Mouse (Mus musculus) forebrain, embryonic 12.5 days (tissue): Measurements from ENCODE around the gene Pgc. TPM values are rescaled to one million over a fixed set of nuclear protein-coding genes. Genes with fewer than 3 reads are reported as not detected.

Source experiments
- ATAC-seq: fragments of 200-750 bp; cut with Nextera tagmentation; 2 replicates; pipeline ENCODE4 v1.8.0; 2017; ENCODE audit warnings: moderate TSS enrichment; ENCODE audit not compliant: low FRiP score
- H3K27ac ChIP-seq: fragments of 300-500 bp; sonication (generic); 2 replicates; pipeline ENCODE4 v1.5.1; 2016; ENCODE audit warnings: mild to moderate bottlenecking
- H3K27me3 ChIP-seq: fragments of 300-500 bp; sonication (generic); 2 replicates; pipeline ENCODE4 v1.6.1; 2016; ENCODE audit warnings: mild to moderate bottlenecking
- H3K36me3 ChIP-seq: fragments of 300-500 bp; sonication (generic); replicated peaks from 2 replicates; pipeline ENCODE4 v1.6.1; 2016; ENCODE audit warnings: mild to moderate bottlenecking
- H3K4me1 ChIP-seq: fragments of 300-500 bp; sonication (generic); 2 replicates; pipeline ENCODE4 v1.6.1; 2016
- H3K4me2 ChIP-seq: fragments of 300-500 bp; sonication (generic); 2 replicates; pipeline ENCODE4 v1.6.1; 2016; ENCODE audit warnings: mild to moderate bottlenecking, moderate library complexity
- H3K4me3 ChIP-seq: fragments of 300-500 bp; sonication (generic); replicated peaks from 2 replicates; pipeline ENCODE4 v1.5.1; 2016; ENCODE audit warnings: mild to moderate bottlenecking
- H3K9ac ChIP-seq: fragments of 300-500 bp; sonication (generic); 2 replicates; pipeline ENCODE4 v1.6.1; 2016; ENCODE audit warnings: mild to moderate bottlenecking
- H3K9me3 ChIP-seq: fragments of 300-500 bp; sonication (generic); 2 replicates; pipeline ENCODE4 v1.6.1; 2016
- WGBS: fragments of 180-500 bp; shearing (Covaris S2); methylation state at CpG from one replicate; pipeline ENCODE4 v1.1.7; 2016; 5-methylcytosine and 5-hydroxymethylcytosine counted together
- polyA plus RNA-seq: library from polyadenylated mRNA; unstranded; fragments of >200 nt; fragmentation: Nextera tagmentation; extraction: Ambion mirVana; gene quantifications from 2 replicates; pipeline ENCODE4 v1.2.1, GENCODE M21; 2016

Pgc gene
- polyA plus RNA-seq, 1 experiment from 2014 or later = not detected

DNA sequence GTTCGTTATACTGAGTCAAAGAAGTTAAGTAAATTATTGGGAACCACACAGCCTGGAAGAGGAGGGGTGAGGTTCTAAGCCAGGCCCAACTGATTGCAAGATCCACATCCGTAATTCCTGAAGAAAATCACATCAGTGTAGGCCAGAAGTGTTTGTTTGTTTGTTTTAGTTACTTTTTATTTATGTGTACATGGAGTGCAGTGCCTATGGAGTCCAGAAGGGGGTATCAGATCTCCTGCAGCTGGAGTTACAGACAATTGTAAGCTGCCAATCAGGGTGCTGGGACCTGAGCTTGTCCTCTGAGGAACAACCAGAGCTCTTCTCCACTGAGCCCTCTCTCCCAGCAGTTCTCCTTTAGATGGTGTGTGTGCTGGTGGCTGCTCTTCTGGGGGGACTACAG, 13.5 kb downstream of the Pgc start:
- H3K27me3 ChIP-seq = peaks cover 53% of the 10 kb centered on the region
- H3K9ac ChIP-seq = no peak overlapping the region
- H3K9me3 ChIP-seq = 0 out of 2 replicates have a peak, but pooled peaks cover 10% of the 10 kb centered on the region
- WGBS = 66% methylated on average over 2 of the region's 2 CpGs
- H3K4me2 ChIP-seq = no peak overlapping the region
- H3K27ac ChIP-seq = no peak overlapping the region
- H3K36me3 ChIP-seq = no peaks in the 10 kb centered on the region
- H3K4me1 ChIP-seq = peaks cover 25% of the 10 kb centered on the region
- no peak overlapping the region for H3K4me3 ChIP-seq
- no peak for ATAC-seq

DNA sequence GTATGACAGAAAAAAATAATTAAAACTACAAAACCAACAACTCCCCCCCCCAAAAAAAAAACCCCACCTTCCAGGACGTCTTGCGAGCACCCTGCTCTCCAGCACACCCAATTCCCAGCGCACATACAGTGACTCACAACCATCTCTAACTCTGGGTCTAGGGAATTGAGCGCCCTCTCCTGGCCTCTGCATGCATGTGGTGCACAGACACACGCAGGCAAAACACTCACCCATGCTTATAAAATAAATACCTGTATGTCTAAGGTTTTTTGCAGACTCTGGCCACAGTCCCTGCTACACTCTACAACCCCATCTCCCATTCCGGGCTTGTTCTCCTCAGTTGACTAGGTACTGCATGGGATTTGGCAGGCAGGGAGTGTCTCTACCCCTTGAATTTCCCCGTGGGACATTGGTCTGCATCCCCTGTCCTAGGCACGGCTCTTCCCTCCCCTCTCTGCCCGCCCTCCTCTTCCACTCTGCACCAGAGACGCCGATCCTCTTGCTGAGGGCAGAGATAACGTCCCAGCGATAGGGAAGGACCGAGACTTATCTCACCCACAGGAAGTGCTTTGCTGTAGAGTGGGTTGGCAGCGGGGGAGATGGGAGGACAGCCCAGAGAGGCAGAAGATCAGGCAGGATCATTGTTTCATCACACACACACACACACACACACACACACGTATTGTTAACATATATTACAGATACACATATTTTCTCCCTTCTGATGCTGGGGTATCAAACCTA, 16.5 kb downstream of the Pgc start:
- no peak for ATAC-seq
- H3K4me2 ChIP-seq = no peak overlapping the region
- H3K9ac ChIP-seq = no peak overlapping the region
- no peak overlapping the region for H3K27ac ChIP-seq
- H3K4me3 ChIP-seq = no peak overlapping the region
- H3K36me3 ChIP-seq = no peaks in the 10 kb centered on the region
- H3K4me1 ChIP-seq = peaks cover 15% of the 10 kb centered on the region
- H3K9me3 ChIP-seq = 0 out of 2 replicates have a peak, but pooled peaks cover 10% of the 10 kb centered on the region
- peaks cover 35% of the 10 kb centered on the region for H3K27me3 ChIP-seq
- WGBS = 43% methylated on average over 16 of the region's 16 CpGs

DNA sequence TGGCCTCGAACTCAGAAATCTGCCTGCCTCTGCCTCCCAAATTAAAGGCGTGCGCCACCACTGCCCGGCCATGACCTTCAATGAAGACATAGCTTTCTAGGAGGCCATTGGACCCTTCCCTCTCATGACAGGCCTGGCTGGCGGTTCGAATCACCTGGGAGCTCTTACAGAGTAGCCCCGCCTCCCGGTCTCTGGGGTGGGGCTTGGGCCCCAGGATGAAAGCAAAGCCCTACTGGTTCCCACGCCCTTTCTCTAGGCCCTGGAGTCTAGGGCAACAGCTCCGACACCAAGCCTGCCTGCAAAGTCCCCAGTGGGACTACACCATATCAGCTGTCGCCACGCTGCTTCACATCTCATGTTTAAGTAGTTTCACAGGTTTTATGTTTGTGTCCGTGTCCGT, 17.4 kb downstream of the Pgc start:
- no peak overlapping the region for H3K4me3 ChIP-seq
- WGBS = 94% methylated on average over 14 of the region's 14 CpGs
- H3K27me3 ChIP-seq = peaks cover 26% of the 10 kb centered on the region
- no peak overlapping the region for H3K9ac ChIP-seq
- H3K4me2 ChIP-seq = no peak overlapping the region
- H3K4me1 ChIP-seq = peaks cover 7% of the 10 kb centered on the region
- 0 out of 2 replicates have a peak, but pooled peaks cover 10% of the 10 kb centered on the region for H3K9me3 ChIP-seq
- H3K36me3 ChIP-seq = no peaks in the 10 kb centered on the region
- no peak overlapping the region for H3K27ac ChIP-seq
- ATAC-seq = no peak

DNA sequence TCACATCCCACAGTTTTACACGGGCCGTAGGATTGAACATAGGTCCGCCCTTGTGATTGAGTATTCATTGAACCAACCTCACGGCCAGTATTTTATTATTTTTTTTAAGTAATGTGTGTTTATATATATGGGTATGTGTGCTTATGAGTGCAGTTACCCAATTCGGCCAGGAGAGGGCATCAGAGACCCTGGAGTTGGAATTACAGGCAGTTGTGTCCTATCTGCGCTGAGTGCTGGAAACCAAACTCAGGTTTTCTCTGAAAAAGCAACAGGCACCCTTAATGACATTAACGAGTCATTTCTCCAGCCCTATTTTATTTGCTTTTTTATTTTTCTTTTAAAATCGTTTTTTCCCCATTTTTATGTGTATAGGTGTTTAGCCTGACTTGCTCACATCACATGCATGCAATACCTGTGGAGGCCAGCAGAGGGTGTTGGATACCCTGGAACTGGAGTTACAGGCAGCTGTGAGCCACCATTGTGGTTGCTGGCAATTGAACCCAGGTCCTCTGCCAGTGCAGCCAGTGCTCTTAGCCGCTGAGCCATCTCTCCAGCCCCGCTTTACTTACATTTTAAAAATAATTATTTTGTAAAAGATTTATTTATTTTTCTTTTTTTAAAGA, 18.2 kb downstream of the Pgc start:
- Histone ChIP-seq H3K36me3 (no peaks in the 10 kb centered on the region), H3K4me2 (no peak overlapping the region), H3K27me3 (peaks cover 18% of the 10 kb centered on the region), H3K9me3 (0 out of 2 replicates have a peak, but pooled peaks cover 10% of the 10 kb centered on the region), H3K4me3 (no peak overlapping the region), H3K9ac (no peak overlapping the region), H3K27ac (no peak overlapping the region), H3K4me1 (no peaks in the 10 kb centered on the region; the same call in 1 of the 2 replicates)
- no peak for ATAC-seq
- WGBS = 88% methylated on average over 10 of the region's 10 CpGs

DNA sequence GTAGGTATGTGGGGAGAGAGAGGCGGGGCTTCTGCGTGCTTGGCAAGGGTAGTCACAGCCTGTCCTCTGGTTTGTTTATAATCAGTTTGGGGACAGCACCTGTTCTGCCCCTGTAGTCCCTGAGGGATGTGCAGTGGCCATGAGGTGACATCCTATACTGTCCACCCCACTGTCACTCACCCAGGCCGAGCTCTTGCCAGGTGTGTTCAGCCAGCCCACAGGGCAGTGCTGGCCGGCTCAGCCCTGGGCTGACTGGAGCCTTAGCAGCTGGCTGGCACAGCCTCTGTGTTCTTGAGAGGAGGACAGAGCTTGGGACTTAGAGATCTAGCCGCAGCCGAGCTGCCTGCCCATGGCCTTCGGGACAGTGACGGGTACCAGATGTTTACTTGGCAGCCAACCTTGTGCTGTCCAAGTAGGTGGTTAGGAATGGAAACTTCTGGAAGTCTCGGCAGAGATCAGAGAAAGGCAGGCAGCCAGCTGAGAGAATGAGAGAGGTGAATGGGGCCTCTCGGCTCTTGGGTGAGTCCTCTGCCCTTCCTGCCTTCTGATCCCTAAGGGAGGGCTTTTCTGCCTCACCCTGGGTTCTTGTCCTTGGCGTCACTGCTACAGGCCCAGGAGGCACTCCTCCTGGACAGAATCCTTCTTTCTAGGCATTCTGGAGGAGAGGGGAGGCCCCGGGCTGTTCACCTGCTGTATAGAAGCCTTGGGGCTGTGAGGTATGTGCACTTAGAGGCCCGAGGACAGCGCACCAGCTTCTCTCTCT, 22.3 kb downstream of the Pgc start:
- no peak overlapping the region for H3K27ac ChIP-seq
- H3K27me3 ChIP-seq = no peaks in the 10 kb centered on the region
- H3K4me3 ChIP-seq = no peak overlapping the region
- ATAC-seq = no peak
- no peak overlapping the region for H3K4me2 ChIP-seq
- H3K9me3 ChIP-seq = 0 out of 2 replicates have a peak, but pooled peaks cover 9% of the 10 kb centered on the region
- H3K36me3 ChIP-seq = no peaks in the 10 kb centered on the region
- no peak overlapping the region for H3K9ac ChIP-seq
- 71% methylated on average over 14 of the region's 14 CpGs for WGBS
- H3K4me1 ChIP-seq = no peaks in the 10 kb centered on the region

DNA sequence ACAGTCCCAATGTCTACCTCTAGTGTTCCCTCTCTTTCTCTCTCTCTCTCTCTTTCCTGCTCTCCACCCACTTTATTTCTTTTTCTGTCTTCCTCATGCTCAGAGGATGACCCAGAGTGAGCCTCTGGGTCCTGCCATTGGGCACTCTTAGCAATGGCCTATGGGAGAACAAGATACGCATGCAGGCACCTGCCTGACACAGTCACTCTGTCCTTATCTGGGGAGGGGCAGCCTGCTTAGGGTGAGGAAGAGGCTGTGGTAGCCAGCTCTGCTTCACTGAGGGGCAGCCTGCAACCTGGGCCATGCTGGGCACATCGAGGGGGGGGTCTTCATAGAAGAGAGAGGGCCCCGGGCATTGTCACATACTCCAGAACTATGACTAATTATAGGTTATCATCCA, 23.0 kb downstream of the Pgc start:
- Histone ChIP-seq H3K4me2 (no peak overlapping the region), H3K4me3 (no peak overlapping the region), H3K4me1 (no peaks in the 10 kb centered on the region), H3K9me3 (0 out of 2 replicates have a peak, but pooled peaks cover 4% of the 10 kb centered on the region), H3K27me3 (no peaks in the 10 kb centered on the region), H3K9ac (no peak overlapping the region), H3K36me3 (no peaks in the 10 kb centered on the region), H3K27ac (no peak overlapping the region)
- WGBS = 90% methylated on average over 3 of the region's 3 CpGs
- ATAC-seq = no peak

DNA sequence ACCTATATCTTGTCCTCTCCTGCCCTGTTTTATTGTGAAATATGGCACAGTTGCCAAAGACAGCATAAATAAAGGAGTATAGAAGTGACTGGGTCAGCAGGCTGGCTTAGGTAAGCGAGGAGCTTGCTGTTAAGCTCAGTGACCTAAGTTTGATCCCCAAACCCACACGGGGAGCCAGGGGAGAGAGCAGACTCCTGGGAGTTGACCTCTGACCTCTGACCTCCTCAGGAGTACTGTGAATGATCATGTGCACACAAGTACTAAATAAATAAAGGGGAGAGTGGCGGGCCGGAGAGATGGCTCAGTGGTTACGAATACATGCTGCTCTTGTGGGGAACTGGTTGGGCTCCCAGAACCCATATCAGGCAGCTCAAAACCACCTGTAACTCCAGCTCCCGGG, 23.5 kb downstream of the Pgc start:
- 65% methylated on average over 6 of the region's 6 CpGs for WGBS
- Histone ChIP-seq H3K27ac (no peak overlapping the region), H3K9me3 (no peaks in the 10 kb centered on the region), H3K4me3 (no peak overlapping the region), H3K4me2 (no peak overlapping the region), H3K27me3 (no peaks in the 10 kb centered on the region), H3K36me3 (no peaks in the 10 kb centered on the region), H3K4me1 (no peaks in the 10 kb centered on the region), H3K9ac (no peak overlapping the region)
- ATAC-seq = no peak

DNA sequence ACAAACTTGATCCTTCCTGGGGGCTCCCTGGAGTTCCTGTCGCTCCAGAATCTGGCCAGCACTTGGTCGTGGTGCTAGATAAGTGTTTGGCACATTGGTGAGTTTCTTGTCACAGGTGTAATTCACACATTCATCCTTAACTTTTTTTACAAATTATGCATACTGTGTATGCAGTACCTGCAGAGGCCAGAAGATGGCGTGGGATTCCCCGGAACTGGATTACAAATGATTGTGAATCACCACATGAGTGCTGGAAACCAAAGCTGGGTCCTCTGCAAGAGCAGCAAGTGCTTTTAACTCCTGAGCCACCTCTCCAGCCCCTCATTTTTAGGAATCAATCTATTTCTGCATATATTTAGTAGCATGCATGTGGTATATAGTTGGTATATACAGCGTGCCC, 25.2 kb downstream of the Pgc start:
- H3K27me3 ChIP-seq = no peaks in the 10 kb centered on the region
- no peak overlapping the region for H3K4me2 ChIP-seq
- no peaks in the 10 kb centered on the region for H3K4me1 ChIP-seq
- H3K36me3 ChIP-seq = no peaks in the 10 kb centered on the region
- H3K9me3 ChIP-seq = no peaks in the 10 kb centered on the region
- no peak overlapping the region for H3K27ac ChIP-seq
- 67% methylated on average over 5 of the region's 5 CpGs for WGBS
- ATAC-seq = no peak
- no peak overlapping the region for H3K9ac ChIP-seq
- H3K4me3 ChIP-seq = no peak overlapping the region

DNA sequence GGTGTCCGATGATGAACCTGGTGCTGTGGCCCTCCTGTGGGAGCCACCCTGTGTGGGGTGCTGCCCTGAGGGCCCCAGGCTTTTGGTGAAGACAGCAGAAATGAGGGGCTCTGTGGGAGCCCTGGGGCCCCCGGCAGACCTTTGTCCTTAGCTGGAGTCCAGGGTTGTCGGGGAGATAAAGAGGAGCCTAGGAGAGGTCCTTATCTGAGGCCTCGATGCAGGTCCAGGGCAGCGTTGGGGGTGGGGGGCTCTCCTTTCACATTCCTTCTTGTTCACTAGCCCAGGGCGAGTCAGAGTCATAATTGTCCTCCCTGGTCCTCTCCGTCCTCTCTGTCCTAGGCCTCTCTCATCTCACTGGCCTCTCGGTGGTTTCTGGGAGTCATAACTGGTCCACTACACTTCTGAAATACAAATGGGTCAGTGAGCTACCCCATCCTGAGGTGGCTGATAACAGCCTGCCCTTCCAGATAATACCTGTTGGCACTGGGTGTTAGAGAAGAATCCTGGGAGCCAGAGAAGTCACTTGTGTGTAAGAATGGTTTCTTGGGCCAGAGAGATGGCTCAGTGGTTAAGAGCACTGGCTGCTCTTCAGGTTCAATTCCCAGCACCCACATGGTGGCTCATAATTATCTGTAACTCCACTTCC, 26.6 kb downstream of the Pgc start:
- no peak for ATAC-seq
- Histone ChIP-seq H3K36me3 (no peaks in the 10 kb centered on the region), H3K4me3 (no peak overlapping the region), H3K4me1 (no peaks in the 10 kb centered on the region), H3K4me2 (no peak overlapping the region), H3K9me3 (no peaks in the 10 kb centered on the region), H3K9ac (no peak overlapping the region), H3K27me3 (no peaks in the 10 kb centered on the region), H3K27ac (no peak overlapping the region)
- 83% methylated on average over 8 of the region's 8 CpGs for WGBS

DNA sequence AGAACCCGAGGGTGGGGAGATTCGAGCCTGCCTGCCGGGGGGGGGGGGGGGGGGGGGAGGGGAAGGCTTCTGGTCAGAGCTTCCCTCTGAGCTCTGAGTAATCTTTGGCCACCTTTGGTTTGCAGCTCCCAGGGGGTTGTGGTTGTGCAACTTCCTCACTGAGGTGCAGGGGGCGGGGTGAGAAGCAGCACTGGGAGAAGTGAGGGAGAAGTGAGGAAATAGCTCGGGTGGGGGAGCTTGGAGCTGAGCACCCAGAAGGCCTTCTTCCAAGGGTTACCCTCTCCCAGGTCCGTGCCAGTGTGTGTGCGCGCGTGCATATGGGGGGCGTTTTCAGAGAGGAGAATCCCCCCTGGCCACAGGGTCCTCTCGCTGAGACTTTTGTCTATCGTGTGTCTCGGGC, 27.6 kb downstream of the Pgc start:
- Histone ChIP-seq H3K27me3 (no peaks in the 10 kb centered on the region), H3K4me1 (no peaks in the 10 kb centered on the region), H3K4me3 (no peak overlapping the region), H3K36me3 (no peaks in the 10 kb centered on the region), H3K27ac (no peak overlapping the region), H3K9me3 (no peaks in the 10 kb centered on the region), H3K9ac (no peak overlapping the region), H3K4me2 (no peak overlapping the region)
- ATAC-seq = no peak
- whole genome bisulfite sequencing = 87% methylated on average over 11 of the region's 13 CpGs

DNA sequence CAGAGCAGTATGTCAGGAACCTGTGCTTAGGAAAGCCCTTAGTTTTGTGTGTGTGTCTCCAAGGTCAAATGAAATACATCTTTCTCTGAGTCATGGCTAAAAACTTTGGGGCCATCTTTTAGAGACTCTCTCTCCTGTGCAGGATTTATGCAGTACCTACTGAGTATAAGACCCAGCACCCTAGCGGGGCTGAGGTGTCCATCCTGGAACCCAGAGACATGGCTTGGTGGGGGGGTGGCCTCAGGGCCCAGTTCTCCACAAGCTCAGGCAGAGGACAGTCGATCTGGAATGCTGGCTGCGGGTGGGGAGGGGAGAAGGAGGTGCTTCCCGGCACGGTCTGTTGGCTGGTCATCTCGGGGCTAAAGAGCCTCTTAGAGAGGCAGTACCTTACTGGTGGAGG, 29.7 kb downstream of the Pgc start:
- no peak overlapping the region for H3K9ac ChIP-seq
- no peak overlapping the region for H3K4me2 ChIP-seq
- H3K4me3 ChIP-seq = no peak overlapping the region
- no peaks in the 10 kb centered on the region for H3K36me3 ChIP-seq
- no peak for ATAC-seq
- no peaks in the 10 kb centered on the region for H3K4me1 ChIP-seq
- 48% methylated on average over 6 of the region's 6 CpGs for WGBS
- H3K27me3 ChIP-seq = no peaks in the 10 kb centered on the region
- no peaks in the 10 kb centered on the region for H3K9me3 ChIP-seq
- H3K27ac ChIP-seq = no peak overlapping the region

DNA sequence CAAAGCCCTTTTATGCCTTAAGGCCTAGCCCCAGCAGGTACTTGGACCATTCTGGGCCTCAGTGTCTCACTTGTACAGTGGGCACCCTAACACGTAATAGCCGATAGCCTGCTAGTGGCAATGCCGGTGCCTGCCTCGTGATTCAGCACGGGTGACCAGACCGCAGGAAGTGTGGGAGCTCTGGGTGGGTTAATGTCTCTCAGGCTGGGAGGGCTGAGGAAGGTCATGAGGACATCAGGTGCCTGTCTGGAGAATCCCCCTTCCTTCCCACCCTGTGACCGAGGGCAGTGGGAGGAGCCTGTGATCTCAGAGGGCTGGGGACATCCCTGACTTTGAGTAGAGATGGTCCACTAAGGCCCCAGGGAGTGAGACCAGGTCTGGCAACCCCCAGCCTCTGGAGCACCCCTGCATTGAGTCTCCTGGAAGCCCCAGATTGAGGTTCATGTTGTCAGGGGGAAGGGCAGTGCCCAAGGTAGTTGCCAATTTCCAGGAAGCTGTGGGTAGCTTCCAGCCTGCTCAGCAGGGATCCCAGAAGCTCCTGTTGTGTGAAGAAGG, 30.5 kb downstream of the Pgc start:
- no peak overlapping the region for H3K4me3 ChIP-seq
- no peak overlapping the region for H3K4me2 ChIP-seq
- no peaks in the 10 kb centered on the region for H3K27me3 ChIP-seq
- H3K27ac ChIP-seq = no peak overlapping the region
- no peak overlapping the region for H3K9ac ChIP-seq
- WGBS = 87% methylated on average over 7 of the region's 7 CpGs
- no peaks in the 10 kb centered on the region for H3K9me3 ChIP-seq
- ATAC-seq = no peak
- H3K36me3 ChIP-seq = no peaks in the 10 kb centered on the region
- no peaks in the 10 kb centered on the region for H3K4me1 ChIP-seq
